Mouse (Mus musculus) adrenal gland, postnatal 25 days (tissue): ENCODE measurements at regions not wholly inside any gene's neighbourhood (a gene's known extent, or its start where the extent isn't known, plus 50 kb on each side); places are given as distances from the start of the nearest gene placed in this dataset.

Experiments used
- DNase-seq: peaks from one replicate; pipeline ENCODE4 v3.0.0; 2021; ENCODE audit warnings: mixed read lengths

DNA sequence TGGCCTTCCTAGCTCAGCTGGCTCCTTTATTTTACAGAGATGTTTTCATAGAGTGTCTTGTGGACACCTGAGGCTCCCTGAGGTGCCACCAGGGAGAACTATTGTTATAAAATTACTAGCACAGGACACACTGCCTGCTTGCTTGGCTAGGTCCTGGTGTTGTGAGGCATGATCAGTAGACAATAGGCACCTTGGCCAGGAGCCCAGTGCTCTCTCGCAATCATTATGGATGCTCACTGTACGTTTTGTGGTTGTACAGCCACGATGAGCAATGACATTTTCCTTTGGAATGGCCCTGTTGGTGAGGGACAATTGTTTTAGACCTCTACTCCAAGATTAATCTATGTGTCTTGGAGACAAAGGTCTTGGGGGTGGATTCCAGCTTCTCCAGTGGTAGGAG lies 83.3 kb upstream of the Id2 start:
- no peak for DNase-seq

- DNase-seq: no peak
These were observed 81.7 kb upstream of the Id2 start for GRCm38 (mm10) chr12:25178491-25179115.

DNA sequence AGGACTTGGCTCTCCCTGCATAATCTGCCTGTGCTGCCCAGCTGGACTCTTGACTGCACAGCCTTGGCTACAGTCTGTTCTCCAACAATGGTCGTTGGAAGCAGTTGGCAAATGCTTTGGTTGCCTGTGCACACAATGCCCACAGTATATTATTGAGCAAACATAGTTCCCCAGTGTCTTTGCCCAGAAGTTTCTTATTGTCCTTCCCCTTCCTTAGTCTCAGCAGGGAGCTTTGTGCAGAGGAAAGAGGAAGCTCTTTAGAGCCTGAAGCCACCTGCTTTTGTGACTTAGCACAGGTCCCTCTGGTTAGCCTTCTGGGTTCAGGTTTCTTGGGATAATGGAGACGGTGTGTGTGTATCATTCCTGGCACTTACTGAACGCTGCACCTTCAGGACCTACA lies 80.9 kb upstream of the Id2 start:
- no peak for DNase-seq

- no peak for DNase-seq
These were observed 79.6 kb upstream of the Id2 start for GRCm38 (mm10) chr12:25176565-25176964.

DNA sequence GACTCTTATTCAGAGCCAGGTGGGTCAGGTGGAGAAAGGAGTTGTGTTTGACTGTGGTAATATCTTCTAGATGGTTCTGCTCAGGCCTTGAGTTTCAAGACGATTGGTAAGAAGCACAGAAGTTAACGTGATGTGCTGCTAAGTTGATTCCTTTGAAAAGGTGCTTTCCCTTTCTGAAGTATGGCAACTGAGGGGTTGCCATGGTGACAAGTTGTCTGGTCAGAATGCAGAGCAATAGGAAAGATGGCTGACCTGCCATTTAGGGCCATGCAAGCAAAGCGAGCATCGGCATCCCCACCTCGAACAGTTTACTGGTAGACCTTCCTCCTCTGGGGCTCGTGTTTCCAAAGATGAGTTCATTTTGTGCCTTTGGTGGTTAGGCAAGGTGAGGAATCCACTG lies 76.1 kb upstream of the Id2 start:
- no peak for DNase-seq

GRCm38 (mm10) chr12:25172450-25172849 lies 75.5 kb upstream of the Id2 start:
- DNase-seq: no peak

DNA sequence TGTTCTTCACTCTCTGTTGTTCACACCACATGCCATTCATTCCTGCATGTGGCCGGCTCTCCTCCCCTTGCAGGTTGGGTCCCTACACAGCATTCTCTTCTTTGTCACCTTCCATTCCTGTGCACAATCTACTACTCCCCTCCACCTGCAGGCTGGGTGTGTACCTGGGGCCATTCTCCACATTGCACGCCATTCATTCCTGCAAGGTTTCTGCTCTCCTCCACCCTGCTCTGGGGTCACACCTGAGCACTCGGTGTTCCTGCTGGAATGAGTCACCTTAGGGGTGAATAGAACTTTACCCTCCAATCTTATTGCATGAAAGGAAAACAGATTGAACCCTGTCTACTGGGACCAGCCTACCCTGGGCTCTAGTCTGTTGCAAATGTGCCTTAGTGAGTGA lies 72.7 kb upstream of the Id2 start:
- no peak for DNase-seq

GRCm38 (mm10) chr12:25168213-25168545 lies 71.2 kb upstream of the Id2 start:
- DNase-seq: no peak

GRCm38 (mm10) chr12:25167504-25168212 lies 70.7 kb upstream of the Id2 start:
- no peak for DNase-seq

DNA sequence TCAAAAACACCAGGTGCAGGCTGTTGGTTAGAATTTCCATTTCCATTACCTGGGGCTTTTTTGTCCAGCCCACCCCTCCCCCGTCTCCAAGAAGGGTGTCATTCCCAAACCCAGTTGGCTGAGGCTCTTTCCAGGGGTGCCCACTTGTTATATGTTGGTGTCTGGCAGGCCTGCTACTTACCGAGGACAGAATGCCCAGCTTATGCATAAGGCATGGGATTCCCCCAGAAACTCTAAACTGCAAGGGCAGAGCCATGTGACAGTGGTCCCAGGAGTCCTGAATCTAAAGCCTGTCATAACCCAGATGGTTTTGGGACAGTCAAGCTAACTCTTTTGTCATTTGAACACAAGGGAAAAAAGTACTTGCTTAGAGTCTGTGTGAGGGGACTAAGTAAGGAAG lies 69.6 kb upstream of the Id2 start:
- DNase-seq: no peak

DNA sequence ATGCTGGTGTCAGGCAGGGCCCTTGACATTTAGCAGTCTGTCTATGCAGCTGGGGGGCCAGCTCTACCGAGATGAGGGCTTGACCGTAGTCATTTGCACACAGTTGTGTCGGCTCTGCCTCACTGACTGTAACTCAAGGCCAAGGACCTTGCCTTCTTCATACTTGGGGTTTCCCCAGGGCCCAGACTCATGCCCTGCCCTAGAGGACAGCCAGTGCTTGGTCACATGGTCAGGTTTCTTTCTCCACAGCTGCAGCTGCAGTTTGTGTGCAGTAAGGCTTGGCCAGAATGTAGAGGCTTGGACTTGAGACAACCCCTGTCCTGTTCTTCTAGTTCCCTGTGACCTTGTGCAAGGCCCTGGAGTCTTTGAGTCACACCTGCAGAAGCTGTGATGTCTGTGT lies 68.7 kb upstream of the Id2 start:
- peak; percentile 44 for DNase-seq

DNA sequence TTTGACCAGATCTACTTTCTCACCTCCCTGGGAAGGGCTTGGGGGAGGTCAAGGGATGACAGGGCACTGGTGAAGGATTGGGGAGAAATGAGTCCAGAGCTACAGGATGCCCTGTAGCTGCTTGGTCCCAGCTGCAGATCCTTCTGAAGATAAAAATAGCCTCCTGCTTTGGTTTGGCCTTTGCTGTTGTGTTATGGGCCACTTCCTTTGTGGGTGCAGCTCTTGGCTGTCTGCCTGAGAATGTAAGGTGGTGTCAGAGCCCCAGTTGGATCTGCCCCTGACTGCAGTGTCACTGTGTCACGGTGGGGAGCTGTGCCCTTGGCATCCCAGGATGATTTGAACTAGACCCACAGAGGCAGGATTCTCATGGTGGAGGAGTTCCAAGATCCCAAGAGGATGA lies 67.8 kb upstream of the Id2 start:
- no peak for DNase-seq

GRCm38 (mm10) chr12:25163541-25163940 lies 66.6 kb upstream of the Id2 start:
- peak; percentile 79 for DNase-seq

DNA sequence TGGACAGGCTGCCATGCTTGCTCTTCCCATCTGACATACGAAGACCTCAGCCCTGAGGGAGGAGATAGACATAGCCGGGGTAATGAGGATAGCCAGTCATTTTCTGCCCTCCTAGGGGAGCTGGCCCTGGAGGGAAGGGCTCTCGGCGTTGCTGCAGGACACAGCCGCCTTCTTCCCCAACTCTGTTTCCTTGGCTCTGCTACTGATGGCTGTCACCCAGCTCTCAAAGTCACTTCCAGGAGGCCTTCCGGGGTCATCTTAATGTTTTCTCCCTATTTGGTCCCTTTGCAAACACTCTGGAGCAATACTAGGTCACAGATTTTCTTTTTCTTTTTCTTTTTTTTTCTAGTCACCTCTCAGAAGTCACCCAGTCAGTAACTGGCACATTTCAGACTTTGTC lies 65.9 kb upstream of the Id2 start:
- no peak for DNase-seq

- no peak for DNase-seq
These were observed 65.0 kb upstream of the Id2 start for GRCm38 (mm10) chr12:25161939-25162338.

- DNase-seq: no peak
These were observed 64.3 kb upstream of the Id2 start for GRCm38 (mm10) chr12:25160990-25161843.

DNA sequence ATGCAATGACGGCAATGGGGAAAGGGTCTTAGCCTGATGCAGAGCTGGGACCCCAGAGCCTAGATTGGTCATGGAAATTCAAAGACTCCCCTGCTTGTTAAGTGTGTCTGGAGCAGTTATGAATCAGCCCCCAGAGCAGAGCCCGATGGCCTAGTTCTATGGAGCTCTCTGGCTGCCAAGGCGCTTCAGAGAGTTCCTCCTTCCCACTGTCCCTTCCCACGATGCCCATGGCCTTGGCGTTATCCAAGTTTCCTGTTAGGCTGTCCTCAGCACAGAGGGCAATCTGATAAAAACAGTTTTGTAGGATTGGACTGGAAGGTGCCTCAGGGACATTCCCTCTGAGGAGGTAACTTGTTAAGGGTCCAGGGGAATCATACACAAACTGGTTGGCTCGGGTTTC lies 62.2 kb upstream of the Id2 start:
- peak; percentile 56 for DNase-seq

- no peak for DNase-seq
These were observed 60.3 kb upstream of the Id2 start for GRCm38 (mm10) chr12:25157238-25157637.

- no peak for DNase-seq
These were observed 58.5 kb upstream of the Id2 start for GRCm38 (mm10) chr12:25155396-25155795.

DNA sequence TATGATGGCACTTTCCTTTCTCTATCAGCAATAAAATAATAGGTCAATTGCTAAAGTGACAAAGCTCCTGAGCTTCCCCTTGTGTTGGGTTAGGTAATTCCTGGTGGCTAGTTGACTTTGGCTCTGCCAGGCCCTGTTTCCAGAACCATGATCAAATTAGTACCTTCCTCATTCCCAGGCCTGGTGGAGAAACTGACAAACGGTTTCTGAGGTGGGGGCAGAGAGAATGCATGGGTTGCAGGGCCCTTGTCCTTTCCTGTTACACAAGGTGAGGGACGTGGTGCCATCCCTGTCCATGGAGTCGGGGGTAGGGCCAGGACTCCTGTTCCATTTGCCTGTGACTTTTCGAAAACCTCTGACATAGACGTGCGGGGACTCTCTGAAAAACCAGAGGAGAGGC lies 51.2 kb upstream of the Id2 start:
- DNase-seq: no peak
